Mouse (Mus musculus) midbrain, embryonic 11.5 days (tissue): Measurements from ENCODE around the gene Tas2r144. TPM values are rescaled to one million over a fixed set of nuclear protein-coding genes. Genes with fewer than 3 reads are reported as not detected.

Source experiments
- ATAC-seq: fragments of 200-750 bp; cut with Nextera tagmentation; 2 replicates; pipeline ENCODE4 v1.8.0; 2017; ENCODE audit warnings: moderate TSS enrichment, moderate library complexity; ENCODE audit not compliant: low FRiP score
- DNase-seq: peaks from one replicate; pipeline ENCODE4 v3.0.0; 2015; ENCODE audit warnings: low spot score; ENCODE audit errors: missing footprints
- H3K27ac ChIP-seq: fragments of 300-500 bp; sonication (generic); 2 replicates; pipeline ENCODE4 v1.5.1; 2014; ENCODE audit warnings: low read depth, low read length
- H3K27me3 ChIP-seq: fragments of 300-500 bp; sonication (generic); 2 replicates; pipeline ENCODE4 v1.6.1; 2014; ENCODE audit warnings: mild to moderate bottlenecking, low read length, moderate library complexity, mixed read lengths; ENCODE audit not compliant: control insufficient read depth, insufficient read depth
- H3K36me3 ChIP-seq: fragments of 300-500 bp; sonication (generic); 2 replicates; pipeline ENCODE4 v1.6.1; 2014; ENCODE audit warnings: mild to moderate bottlenecking, low read length, moderate library complexity, mixed read lengths; ENCODE audit not compliant: control insufficient read depth, insufficient read depth
- H3K4me1 ChIP-seq: fragments of 300-500 bp; sonication (generic); 2 replicates; pipeline ENCODE4 v1.6.1; 2014; ENCODE audit warnings: low read length; ENCODE audit not compliant: control insufficient read depth, insufficient read depth
- H3K4me2 ChIP-seq: fragments of 300-500 bp; sonication (generic); 2 replicates; pipeline ENCODE4 v1.6.1; 2014; ENCODE audit warnings: mild to moderate bottlenecking, moderate library complexity
- H3K4me3 ChIP-seq: fragments of 300-500 bp; sonication (generic); 2 replicates; pipeline ENCODE4 v1.5.1; 2014; ENCODE audit warnings: low read depth, low read length
- H3K9ac ChIP-seq: fragments of 300-500 bp; sonication (generic); 2 replicates; pipeline ENCODE4 v1.6.1; 2014; ENCODE audit warnings: low read length
- H3K9me3 ChIP-seq: fragments of 300-500 bp; sonication (generic); 2 replicates; pipeline ENCODE4 v1.6.1; 2016; ENCODE audit warnings: low read length; ENCODE audit not compliant: control insufficient read depth
- WGBS: fragments of 180-500 bp; shearing (Covaris S2); extraction: QIAGEN DNeasy Blood & Tissue Kit; methylation state at CpG from one replicate; pipeline ENCODE4 v1.1.7; 2014; 5-methylcytosine and 5-hydroxymethylcytosine counted together
- polyA plus RNA-seq: library from polyadenylated mRNA; unstranded; fragments of >200 nt; fragmentation: Nextera tagmentation; extraction: Ambion mirVana; gene quantifications from 2 replicates; pipeline ENCODE4 v1.2.1, GENCODE M21; 2014

Gene Tas2r144
- not detected in 2 replicates for polyA plus RNA-seq

GRCm38 (mm10) chr6:42215028-42215427, at the start of gene Tas2r144:
TSS of gene Tas2r144 (plus strand) at chr6:42215328.
- no peaks in the 10 kb centered on the region for H3K9me3 ChIP-seq
- H3K4me1 ChIP-seq: no peaks in the 10 kb centered on the region
- WGBS: 88% methylated on average over 2 of the region's 2 CpGs
- no peak within 1 kb of the TSS for H3K4me3 ChIP-seq
- DNase-seq (no peak), ATAC-seq (no peak)
- no peaks in the 10 kb centered on the region for H3K36me3 ChIP-seq
- H3K9ac ChIP-seq: no peak within 1 kb of the TSS
- no peak within 1 kb of the TSS for H3K27ac ChIP-seq
- H3K27me3 ChIP-seq: no peaks in the 10 kb centered on the region
- no peak within 1 kb of the TSS for H3K4me2 ChIP-seq

GRCm38 (mm10) chr6:42182462-42182861, 32.7 kb upstream of the Tas2r144 start:
- 74% methylated on average over 1 of the region's 1 CpGs for WGBS
- ATAC-seq: no peak
- no peak overlapping the region for H3K9ac ChIP-seq

GRCm38 (mm10) chr6:42186230-42186629, 28.9 kb upstream of the Tas2r144 start:
- DNase-seq: no peak
- ATAC-seq: no peak

More at GRCm38 (mm10) chr6:42182462-42182861, 32.7 kb upstream of the Tas2r144 start:
- no peaks in the 10 kb centered on the region for H3K4me1 ChIP-seq
- H3K27me3 ChIP-seq: no peaks in the 10 kb centered on the region
- DNase-seq: no peak
- H3K27ac ChIP-seq: no peak overlapping the region
- no peak overlapping the region for H3K4me3 ChIP-seq
- no peak overlapping the region for H3K4me2 ChIP-seq
- H3K9me3 ChIP-seq: no peaks in the 10 kb centered on the region
- H3K36me3 ChIP-seq: no peaks in the 10 kb centered on the region

GRCm38 (mm10) chr6:42197710-42198109, 17.4 kb upstream of the Tas2r144 start:
- no peaks in the 10 kb centered on the region for H3K4me1 ChIP-seq
- DNase-seq: no peak

More at GRCm38 (mm10) chr6:42186230-42186629, 28.9 kb upstream of the Tas2r144 start:
- H3K4me1 ChIP-seq: no peaks in the 10 kb centered on the region
- no peaks in the 10 kb centered on the region for H3K27me3 ChIP-seq
- no peak overlapping the region for H3K4me3 ChIP-seq
- H3K9ac ChIP-seq: no peak overlapping the region
- 62% methylated on average over 3 of the region's 3 CpGs for WGBS
- H3K36me3 ChIP-seq: no peaks in the 10 kb centered on the region
- no peak overlapping the region for H3K4me2 ChIP-seq
- no peaks in the 10 kb centered on the region for H3K9me3 ChIP-seq
- no peak overlapping the region for H3K27ac ChIP-seq

GRCm38 (mm10) chr6:42199498-42199897, 15.6 kb upstream of the Tas2r144 start:
- ATAC-seq (no peak), DNase-seq (no peak)
- no peak overlapping the region for H3K4me2 ChIP-seq
- H3K27me3 ChIP-seq: no peaks in the 10 kb centered on the region
- no peaks in the 10 kb centered on the region for H3K4me1 ChIP-seq
- H3K36me3 ChIP-seq: no peaks in the 10 kb centered on the region
- no peak overlapping the region for H3K27ac ChIP-seq
- H3K9me3 ChIP-seq: no peaks in the 10 kb centered on the region
- WGBS: 84% methylated on average over 1 of the region's 1 CpGs
- H3K4me3 ChIP-seq: no peak overlapping the region
- H3K9ac ChIP-seq: no peak overlapping the region

More at GRCm38 (mm10) chr6:42197710-42198109, 17.4 kb upstream of the Tas2r144 start:
- Histone ChIP-seq H3K36me3 (no peaks in the 10 kb centered on the region), H3K4me2 (no peak overlapping the region), H3K9ac (no peak overlapping the region), H3K4me3 (no peak overlapping the region), H3K27ac (no peak overlapping the region), H3K27me3 (no peaks in the 10 kb centered on the region), H3K9me3 (no peaks in the 10 kb centered on the region)
- 52% methylated on average over 3 of the region's 3 CpGs for whole genome bisulfite sequencing
- ATAC-seq: no peak

GRCm38 (mm10) chr6:42222286-42222685, 7.2 kb downstream of the Tas2r144 start:
- no peaks in the 10 kb centered on the region for H3K27me3 ChIP-seq
- ATAC-seq (no peak), DNase-seq (no peak)
- H3K27ac ChIP-seq: no peak overlapping the region
- H3K4me1 ChIP-seq: no peaks in the 10 kb centered on the region
- H3K9me3 ChIP-seq: no peaks in the 10 kb centered on the region
- H3K4me3 ChIP-seq: no peak overlapping the region
- no peak overlapping the region for H3K9ac ChIP-seq
- WGBS: 74% methylated on average over 3 of the region's 3 CpGs
- no peak overlapping the region for H3K4me2 ChIP-seq
- no peaks in the 10 kb centered on the region for H3K36me3 ChIP-seq

- no peak overlapping the region for H3K9ac ChIP-seq
- DNase-seq: no peak
- WGBS: 81% methylated on average over 4 of the region's 4 CpGs
- no peaks in the 10 kb centered on the region for H3K27me3 ChIP-seq
- no peak overlapping the region for H3K4me2 ChIP-seq
- H3K9me3 ChIP-seq: no peaks in the 10 kb centered on the region
- H3K27ac ChIP-seq: no peak overlapping the region
- H3K4me1 ChIP-seq: no peaks in the 10 kb centered on the region
- no peak overlapping the region for H3K4me3 ChIP-seq
- no peaks in the 10 kb centered on the region for H3K36me3 ChIP-seq
- no peak for ATAC-seq
Observed at GRCm38 (mm10) chr6:42225046-42225445, 9.9 kb downstream of the Tas2r144 start.

GRCm38 (mm10) chr6:42227240-42228101, 12.3 kb downstream of the Tas2r144 start:
- no peaks in the 10 kb centered on the region for H3K27me3 ChIP-seq
- no peak overlapping the region for H3K27ac ChIP-seq
- ATAC-seq: peak; percentile 70; the same call in 1 of the 2 replicates
- no peaks in the 10 kb centered on the region for H3K4me1 ChIP-seq
- no peaks in the 10 kb centered on the region for H3K9me3 ChIP-seq
- 37% methylated on average over 17 of the region's 17 CpGs for WGBS
- H3K9ac ChIP-seq: no peak overlapping the region
- no peak overlapping the region for H3K4me3 ChIP-seq
- peak; percentile 95 for DNase-seq
- H3K36me3 ChIP-seq: no peaks in the 10 kb centered on the region
- no peak overlapping the region for H3K4me2 ChIP-seq

- Histone ChIP-seq H3K4me1 (no peaks in the 10 kb centered on the region), H3K9me3 (no peaks in the 10 kb centered on the region), H3K27ac (no peak overlapping the region), H3K27me3 (no peaks in the 10 kb centered on the region), H3K9ac (no peak overlapping the region), H3K4me2 (no peak overlapping the region), H3K4me3 (no peak overlapping the region), H3K36me3 (no peaks in the 10 kb centered on the region)
- ATAC-seq: no peak
- 81% methylated on average over 4 of the region's 4 CpGs for WGBS
- DNase-seq: no peak
Observed at GRCm38 (mm10) chr6:42229610-42230009, 14.5 kb downstream of the Tas2r144 start.
